Mouse (Mus musculus) thymus, postnatal 25 days (tissue): Measurements from ENCODE around the gene Acot13.
A peak's percentile ranks its signal among the peaks of the same experiment; 100 is the strongest.
"Not testable (repeated sequence)": the region's sequence is repeated elsewhere in the genome, so short reads cannot be mapped to it uniquely, and the experiment has no call there.

ENCODE experiments used
- DNase-seq: peaks from one replicate; pipeline ENCODE4 v3.0.0; 2022

The Acot13 gene

GRCm38 (mm10) chr13:24778706-24779380 is 52.5 kb downstream of the Acot13 start:
- DNase-seq, result peak; percentile 32

- DNase-seq, result no peak
Observed at GRCm38 (mm10) chr13:24778026-24778425, 53.3 kb downstream of the Acot13 start.

GRCm38 (mm10) chr13:24776146-24776844 is 55.0 kb downstream of the Acot13 start:
- DNase-seq, result peak; percentile 64

- DNase-seq, result not testable (repeated sequence)
Observed at GRCm38 (mm10) chr13:24771482-24771881, 59.9 kb downstream of the Acot13 start.
